Mouse (Mus musculus): Measurements from ENCODE around the gene Col7a1. TPM values are rescaled to one million over a fixed set of nuclear protein-coding genes. Genes with fewer than 3 reads are reported as not detected.

Gene Col7a1
- polyA plus RNA-seq, 1 experiment from 2014 or later: 1.4 TPM

GRCm38 (mm10) chr9:108949231-108949966 is 4.0 kb upstream of the Col7a1 start:
- Histone ChIP-seq H3K4me3 (no peak overlapping the region), H3K9me3 (replicated peaks) (no peaks in the 10 kb centered on the region), H3K36me3 (peaks cover 63% of the 10 kb centered on the region), H3K27me3 (peaks cover 22% of the 10 kb centered on the region), H3K9ac (no peak overlapping the region), H3K4me1 (replicated peaks) (peaks cover 31% of the 10 kb centered on the region), H3K27ac (peak overlapping the region; percentile 55), H3K4me2 (no peak overlapping the region)
- 61% methylated on average over 13 of the region's 13 CpGs for WGBS
- ATAC-seq (replicated peaks; ENCODE audit: insufficient number of reproducible peaks, insufficient read depth, low FRiP score, low read depth): peak; percentile 45

- H3K27ac ChIP-seq: peak overlapping the region; percentile 55
- H3K4me3 ChIP-seq: no peak overlapping the region
- H3K9me3 ChIP-seq (replicated peaks): no peaks in the 10 kb centered on the region
- no peak overlapping the region for H3K4me2 ChIP-seq
- WGBS: 64% methylated on average over 9 of the region's 9 CpGs
- no peak overlapping the region; the same call in 1 of the 2 replicates for H3K9ac ChIP-seq
- H3K4me1 ChIP-seq (replicated peaks): peaks cover 31% of the 10 kb centered on the region
- no peak; the same call in 1 of the 2 replicates for ATAC-seq (replicated peaks; ENCODE audit: insufficient number of reproducible peaks, insufficient read depth, low FRiP score, low read depth)
- H3K36me3 ChIP-seq: peaks cover 56% of the 10 kb centered on the region
- H3K27me3 ChIP-seq: peaks cover 24% of the 10 kb centered on the region
These were observed 3.2 kb upstream of the Col7a1 start for GRCm38 (mm10) chr9:108949967-108950728.

GRCm38 (mm10) chr9:108955241-108955640 is 1.9 kb downstream of the Col7a1 start:
- no peak for ATAC-seq (replicated peaks; ENCODE audit: insufficient number of reproducible peaks, insufficient read depth, low FRiP score, low read depth)
- Histone ChIP-seq H3K27ac (no peak overlapping the region), H3K4me2 (no peak overlapping the region), H3K4me1 (replicated peaks) (peaks cover 12% of the 10 kb centered on the region), H3K9ac (no peak overlapping the region), H3K4me3 (no peak overlapping the region), H3K27me3 (peaks cover 35% of the 10 kb centered on the region), H3K9me3 (replicated peaks) (no peaks in the 10 kb centered on the region), H3K36me3 (peaks cover 6% of the 10 kb centered on the region)
- 87% methylated on average over 11 of the region's 11 CpGs for WGBS

GRCm38 (mm10) chr9:108955846-108956245 is 2.5 kb downstream of the Col7a1 start:
- WGBS: 89% methylated on average over 11 of the region's 11 CpGs
- no peak overlapping the region for H3K27ac ChIP-seq
- H3K4me1 ChIP-seq (replicated peaks): peaks cover 11% of the 10 kb centered on the region
- no peak for ATAC-seq (replicated peaks; ENCODE audit: insufficient number of reproducible peaks, insufficient read depth, low FRiP score, low read depth)
- no peak overlapping the region for H3K4me2 ChIP-seq
- H3K4me3 ChIP-seq: no peak overlapping the region
- H3K9me3 ChIP-seq (replicated peaks): no peaks in the 10 kb centered on the region
- H3K9ac ChIP-seq: no peak overlapping the region
- H3K36me3 ChIP-seq: 0 out of 2 replicates have a peak, but pooled peaks cover 2% of the 10 kb centered on the region
- H3K27me3 ChIP-seq: peaks cover 35% of the 10 kb centered on the region

GRCm38 (mm10) chr9:108963577-108963976 is 10.2 kb downstream of the Col7a1 start:
- no peak overlapping the region for H3K27ac ChIP-seq
- 0 out of 2 replicates have a peak, but pooled peaks cover 4% of the 10 kb centered on the region for H3K27me3 ChIP-seq
- no peak overlapping the region for H3K4me3 ChIP-seq
- no peaks in the 10 kb centered on the region for H3K36me3 ChIP-seq
- H3K9ac ChIP-seq: no peak overlapping the region
- H3K9me3 ChIP-seq (replicated peaks): no peaks in the 10 kb centered on the region
- no peak overlapping the region for H3K4me2 ChIP-seq
- no peak for ATAC-seq (replicated peaks; ENCODE audit: insufficient number of reproducible peaks, insufficient read depth, low FRiP score, low read depth)
- H3K4me1 ChIP-seq (replicated peaks): no peaks in the 10 kb centered on the region
- WGBS: 63% methylated on average over 3 of the region's 3 CpGs

- Histone ChIP-seq H3K27me3 (no peaks in the 10 kb centered on the region), H3K9ac (no peak overlapping the region), H3K4me2 (no peak overlapping the region), H3K36me3 (no peaks in the 10 kb centered on the region), H3K4me3 (no peak overlapping the region), H3K27ac (no peak overlapping the region), H3K9me3 (replicated peaks) (no peaks in the 10 kb centered on the region), H3K4me1 (replicated peaks) (no peaks in the 10 kb centered on the region)
- ATAC-seq (replicated peaks; ENCODE audit: insufficient number of reproducible peaks, insufficient read depth, low FRiP score, low read depth): no peak
- WGBS: 65% methylated on average over 6 of the region's 6 CpGs
These were observed 11.0 kb downstream of the Col7a1 start for GRCm38 (mm10) chr9:108964338-108964737.

GRCm38 (mm10) chr9:108970623-108971022 is 17.2 kb downstream of the Col7a1 start:
- Histone ChIP-seq H3K27me3 (no peaks in the 10 kb centered on the region), H3K4me3 (no peak overlapping the region), H3K9me3 (replicated peaks) (no peaks in the 10 kb centered on the region), H3K36me3 (no peaks in the 10 kb centered on the region), H3K27ac (no peak overlapping the region), H3K4me2 (no peak overlapping the region), H3K9ac (no peak overlapping the region), H3K4me1 (replicated peaks) (no peaks in the 10 kb centered on the region)
- 55% methylated on average over 8 of the region's 8 CpGs for WGBS
- no peak for ATAC-seq (replicated peaks; ENCODE audit: insufficient number of reproducible peaks, insufficient read depth, low FRiP score, low read depth)

- H3K27ac ChIP-seq: no peak overlapping the region
- no peak overlapping the region for H3K4me2 ChIP-seq
- no peaks in the 10 kb centered on the region for H3K27me3 ChIP-seq
- no peak for ATAC-seq (replicated peaks; ENCODE audit: insufficient number of reproducible peaks, insufficient read depth, low FRiP score, low read depth)
- no peaks in the 10 kb centered on the region for H3K4me1 ChIP-seq (replicated peaks)
- H3K4me3 ChIP-seq: no peak overlapping the region
- no peaks in the 10 kb centered on the region for H3K36me3 ChIP-seq
- H3K9ac ChIP-seq: no peak overlapping the region
- 75% methylated on average over 9 of the region's 9 CpGs for WGBS
- no peaks in the 10 kb centered on the region for H3K9me3 ChIP-seq (replicated peaks)
These were observed 23.1 kb downstream of the Col7a1 start for GRCm38 (mm10) chr9:108976483-108976882.

GRCm38 (mm10) chr9:108977966-108978365 is 24.6 kb downstream of the Col7a1 start:
- no peaks in the 10 kb centered on the region for H3K36me3 ChIP-seq
- no peaks in the 10 kb centered on the region for H3K9me3 ChIP-seq (replicated peaks)
- H3K4me1 ChIP-seq (replicated peaks): no peaks in the 10 kb centered on the region
- WGBS: 66% methylated on average over 7 of the region's 7 CpGs
- no peaks in the 10 kb centered on the region for H3K27me3 ChIP-seq
- H3K4me3 ChIP-seq: no peak overlapping the region
- no peak for ATAC-seq (replicated peaks; ENCODE audit: insufficient number of reproducible peaks, insufficient read depth, low FRiP score, low read depth)
- H3K4me2 ChIP-seq: no peak overlapping the region
- H3K27ac ChIP-seq: no peak overlapping the region
- H3K9ac ChIP-seq: no peak overlapping the region

- H3K9ac ChIP-seq: no peak overlapping the region
- no peak for ATAC-seq (replicated peaks; ENCODE audit: insufficient number of reproducible peaks, insufficient read depth, low FRiP score, low read depth)
- no peak overlapping the region for H3K4me2 ChIP-seq
- H3K27me3 ChIP-seq: no peaks in the 10 kb centered on the region
- no peak overlapping the region for H3K27ac ChIP-seq
- no peaks in the 10 kb centered on the region for H3K36me3 ChIP-seq
- no peaks in the 10 kb centered on the region for H3K9me3 ChIP-seq (replicated peaks)
- no peaks in the 10 kb centered on the region for H3K4me1 ChIP-seq (replicated peaks)
- no peak overlapping the region for H3K4me3 ChIP-seq
- 71% methylated on average over 8 of the region's 8 CpGs for WGBS
These were observed 29.1 kb downstream of the Col7a1 start for GRCm38 (mm10) chr9:108982498-108982897.

GRCm38 (mm10) chr9:108983209-108983608 is 29.8 kb downstream of the Col7a1 start:
- Histone ChIP-seq H3K9ac (no peak overlapping the region), H3K36me3 (no peaks in the 10 kb centered on the region), H3K27me3 (no peaks in the 10 kb centered on the region), H3K4me1 (replicated peaks) (peaks cover 5% of the 10 kb centered on the region), H3K9me3 (replicated peaks) (no peaks in the 10 kb centered on the region), H3K4me3 (no peak overlapping the region), H3K4me2 (no peak overlapping the region), H3K27ac (no peak overlapping the region)
- 64% methylated on average over 9 of the region's 9 CpGs for WGBS
- no peak for ATAC-seq (replicated peaks; ENCODE audit: insufficient number of reproducible peaks, insufficient read depth, low FRiP score, low read depth)
